Mouse (Mus musculus): Measurements from ENCODE around the gene Uqcr11. TPM values are rescaled to one million over a fixed set of nuclear protein-coding genes. Genes with fewer than 3 reads are reported as not detected.
A peak's percentile ranks its signal among the peaks of the same experiment; 100 is the strongest.

Uqcr11 gene
- polyA plus RNA-seq, 1 experiment from 2014 or later = 629 TPM

DNA sequence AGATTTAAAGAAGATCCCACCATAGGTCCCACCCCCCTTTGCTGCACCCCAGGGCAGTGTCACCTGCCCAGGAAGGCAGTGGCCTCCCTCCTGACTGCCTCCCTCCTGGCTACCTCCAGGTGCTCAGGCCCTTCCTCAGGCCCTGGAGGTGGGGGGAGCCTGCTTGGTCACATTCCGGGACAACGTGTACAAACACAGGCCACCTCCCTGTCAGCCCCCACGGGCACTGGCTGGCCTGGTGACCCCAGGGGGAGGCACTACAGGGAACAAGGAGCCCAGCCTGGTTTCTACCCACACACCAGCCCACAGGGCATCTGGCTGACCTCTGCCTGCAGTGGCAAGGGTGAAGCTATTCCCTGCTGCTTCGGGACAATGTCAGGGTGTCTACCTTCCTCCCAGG, 31.3 kb upstream of the Uqcr11 start:
- Histone ChIP-seq H3K4me3 (0 out of 2 replicates have a peak overlapping the region, but pooled peaks have one; percentile 2), H3K27me3 (replicated peaks; ENCODE audit: low read depth, poor library complexity, severe bottlenecking) (peaks cover 7% of the 10 kb centered on the region), H3K27ac (replicated peaks) (no peak overlapping the region), H3K36me3 (replicated peaks) (no peaks in the 10 kb centered on the region), H3K9me3 (no peaks in the 10 kb centered on the region), H3K4me1 (peaks cover 21% of the 10 kb centered on the region)
- 61% methylated on average over 4 of the region's 4 CpGs for WGBS
- DNase-seq (ENCODE audit: low spot score) = no peak

- H3K27ac ChIP-seq (replicated peaks) = peak overlapping the region; percentile 59; the same call in 1 of the 2 replicates
- H3K4me3 ChIP-seq = no peak overlapping the region
- no peaks in the 10 kb centered on the region for H3K9me3 ChIP-seq
- peaks cover 33% of the 10 kb centered on the region for H3K4me1 ChIP-seq
- WGBS = 9% methylated on average over 9 of the region's 9 CpGs
- no peak for DNase-seq (ENCODE audit: low spot score)
- peaks cover 6% of the 10 kb centered on the region for H3K27me3 ChIP-seq (replicated peaks; ENCODE audit: low read depth, poor library complexity, severe bottlenecking)
- H3K36me3 ChIP-seq (replicated peaks) = peaks cover under 1% of the 10 kb centered on the region
Measured at GRCm38 (mm10) chr10:80436276-80436675, 29.6 kb upstream of the Uqcr11 start.

GRCm38 (mm10) chr10:80435764-80436163, 29.1 kb upstream of the Uqcr11 start:
- peaks cover 6% of the 10 kb centered on the region for H3K27me3 ChIP-seq (replicated peaks; ENCODE audit: low read depth, poor library complexity, severe bottlenecking)
- H3K9me3 ChIP-seq = no peaks in the 10 kb centered on the region
- H3K4me1 ChIP-seq = peaks cover 38% of the 10 kb centered on the region
- H3K4me3 ChIP-seq = peak overlapping the region; percentile 27; the same call in 1 of the 2 replicates
- peak overlapping the region; percentile 59 for H3K27ac ChIP-seq (replicated peaks)
- no peak for DNase-seq (ENCODE audit: low spot score)
- WGBS = 42% methylated on average over 7 of the region's 7 CpGs
- peaks cover 6% of the 10 kb centered on the region for H3K36me3 ChIP-seq (replicated peaks)

DNA sequence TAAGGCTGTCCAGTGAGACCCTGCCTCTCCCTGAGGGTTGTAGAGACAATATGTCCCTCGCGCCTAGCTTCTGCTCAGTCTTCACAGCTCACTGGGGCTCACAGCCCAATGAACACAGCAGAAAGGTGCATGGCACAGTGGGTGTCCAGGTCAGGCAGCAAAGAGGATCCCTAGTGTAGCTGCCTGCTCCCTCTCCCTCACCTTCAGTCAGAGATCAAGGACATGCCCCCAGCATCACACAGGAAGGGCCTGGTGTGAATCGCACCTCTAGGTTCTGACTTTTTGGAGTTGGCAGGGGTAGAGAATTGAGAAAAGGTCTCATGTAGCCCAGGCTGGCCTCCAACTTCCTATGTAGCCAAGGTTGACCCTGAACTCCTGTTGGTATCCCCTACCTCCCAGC, 28.2 kb upstream of the Uqcr11 start:
- no peaks in the 10 kb centered on the region for H3K9me3 ChIP-seq
- peaks cover 15% of the 10 kb centered on the region for H3K36me3 ChIP-seq (replicated peaks)
- peak overlapping the region; percentile 97; the same call in 1 of the 2 replicates for H3K4me3 ChIP-seq
- DNase-seq (ENCODE audit: low spot score) = no peak
- H3K27ac ChIP-seq (replicated peaks) = peak overlapping the region; percentile 100
- H3K27me3 ChIP-seq (replicated peaks; ENCODE audit: low read depth, poor library complexity, severe bottlenecking) = peaks cover 6% of the 10 kb centered on the region
- H3K4me1 ChIP-seq = peaks cover 47% of the 10 kb centered on the region
- WGBS = 70% methylated on average over 3 of the region's 3 CpGs

DNA sequence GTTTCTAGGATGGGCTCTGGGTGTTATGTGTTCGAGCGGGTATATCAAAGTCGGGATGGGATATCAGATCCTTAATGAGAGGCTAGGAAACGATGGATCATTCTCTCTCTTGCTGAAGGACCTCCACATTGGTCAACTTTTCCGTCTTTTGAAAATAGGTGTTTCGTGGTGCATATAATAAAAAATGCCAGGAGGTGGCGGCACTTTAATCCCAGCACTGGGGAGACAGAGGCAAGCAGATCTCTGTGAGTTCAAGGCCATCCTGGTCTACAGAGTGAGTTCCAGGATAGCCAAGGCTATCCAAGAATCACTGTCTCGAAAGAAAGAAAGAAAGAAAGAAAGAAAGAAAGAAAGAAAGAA, 27.6 kb upstream of the Uqcr11 start:
- 16% methylated on average over 8 of the region's 8 CpGs for WGBS
- peak overlapping the region; percentile 97 for H3K4me3 ChIP-seq
- H3K9me3 ChIP-seq = no peaks in the 10 kb centered on the region
- H3K27ac ChIP-seq (replicated peaks) = peak overlapping the region; percentile 100
- H3K27me3 ChIP-seq (replicated peaks; ENCODE audit: low read depth, poor library complexity, severe bottlenecking) = peaks cover 6% of the 10 kb centered on the region
- peaks cover 51% of the 10 kb centered on the region for H3K4me1 ChIP-seq
- no peak for DNase-seq (ENCODE audit: low spot score)
- peaks cover 22% of the 10 kb centered on the region for H3K36me3 ChIP-seq (replicated peaks)

- DNase-seq (ENCODE audit: low spot score) = peak; percentile 96
- Histone ChIP-seq H3K9me3 (no peaks in the 10 kb centered on the region), H3K36me3 (replicated peaks) (peaks cover 27% of the 10 kb centered on the region), H3K4me3 (peak within 1 kb of the TSS; percentile 97), H3K4me1 (peaks cover 51% of the 10 kb centered on the region), H3K27me3 (replicated peaks; ENCODE audit: low read depth, poor library complexity, severe bottlenecking) (peaks cover 6% of the 10 kb centered on the region), H3K27ac (replicated peaks) (peak within 1 kb of the TSS; percentile 100)
- under 1% methylated on average over 61 of the region's 61 CpGs for WGBS
Measured at GRCm38 (mm10) chr10:80433513-80434232, 27.0 kb upstream of the Uqcr11 start, which contains the start of gene Tcf3. Gene Tcf3 (minus strand): TSS chr10:80433647.

- H3K4me3 ChIP-seq = peak overlapping the region; percentile 97
- peaks cover 49% of the 10 kb centered on the region for H3K4me1 ChIP-seq
- H3K27ac ChIP-seq (replicated peaks) = peak overlapping the region; percentile 100
- WGBS = under 1% methylated on average over 60 of the region's 60 CpGs
- H3K9me3 ChIP-seq = no peaks in the 10 kb centered on the region
- H3K36me3 ChIP-seq (replicated peaks) = peaks cover 33% of the 10 kb centered on the region
- peaks cover 6% of the 10 kb centered on the region for H3K27me3 ChIP-seq (replicated peaks; ENCODE audit: low read depth, poor library complexity, severe bottlenecking)
- peak; percentile 81 for DNase-seq (ENCODE audit: low spot score)
Measured at GRCm38 (mm10) chr10:80432936-80433512, 26.4 kb upstream of the Uqcr11 start.

DNA sequence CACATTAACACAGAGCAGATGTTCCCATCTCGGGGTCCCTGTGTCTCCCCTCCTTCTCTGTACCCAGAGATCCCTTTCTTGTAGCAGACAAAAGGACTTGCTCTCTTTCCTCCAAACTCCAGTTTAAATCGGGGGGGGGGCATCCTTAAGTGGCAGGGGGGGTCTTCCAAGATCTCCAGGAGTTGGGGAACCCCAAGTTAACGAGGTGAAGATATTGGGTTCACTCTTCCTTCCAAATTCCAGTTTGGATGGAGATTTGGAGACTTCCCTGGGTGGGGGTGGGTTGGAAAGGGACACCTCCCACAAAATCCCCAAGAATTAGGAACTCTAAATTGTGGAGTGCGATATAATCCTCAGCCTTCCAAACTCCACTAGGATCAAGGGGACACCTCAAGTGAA, 25.8 kb upstream of the Uqcr11 start:
- peaks cover 40% of the 10 kb centered on the region for H3K36me3 ChIP-seq (replicated peaks)
- H3K4me1 ChIP-seq = peaks cover 45% of the 10 kb centered on the region
- H3K27ac ChIP-seq (replicated peaks) = peak overlapping the region; percentile 100
- no peak for DNase-seq (ENCODE audit: low spot score)
- no peaks in the 10 kb centered on the region for H3K9me3 ChIP-seq
- WGBS = 2% methylated on average over 4 of the region's 4 CpGs
- H3K27me3 ChIP-seq (replicated peaks; ENCODE audit: low read depth, poor library complexity, severe bottlenecking) = peaks cover 6% of the 10 kb centered on the region
- H3K4me3 ChIP-seq = peak overlapping the region; percentile 97

- no peak for DNase-seq (ENCODE audit: low spot score)
- WGBS = 29% methylated on average over 16 of the region's 16 CpGs
- H3K36me3 ChIP-seq (replicated peaks) = peaks cover 46% of the 10 kb centered on the region
Measured at GRCm38 (mm10) chr10:80431570-80432386, 25.1 kb upstream of the Uqcr11 start.

DNA sequence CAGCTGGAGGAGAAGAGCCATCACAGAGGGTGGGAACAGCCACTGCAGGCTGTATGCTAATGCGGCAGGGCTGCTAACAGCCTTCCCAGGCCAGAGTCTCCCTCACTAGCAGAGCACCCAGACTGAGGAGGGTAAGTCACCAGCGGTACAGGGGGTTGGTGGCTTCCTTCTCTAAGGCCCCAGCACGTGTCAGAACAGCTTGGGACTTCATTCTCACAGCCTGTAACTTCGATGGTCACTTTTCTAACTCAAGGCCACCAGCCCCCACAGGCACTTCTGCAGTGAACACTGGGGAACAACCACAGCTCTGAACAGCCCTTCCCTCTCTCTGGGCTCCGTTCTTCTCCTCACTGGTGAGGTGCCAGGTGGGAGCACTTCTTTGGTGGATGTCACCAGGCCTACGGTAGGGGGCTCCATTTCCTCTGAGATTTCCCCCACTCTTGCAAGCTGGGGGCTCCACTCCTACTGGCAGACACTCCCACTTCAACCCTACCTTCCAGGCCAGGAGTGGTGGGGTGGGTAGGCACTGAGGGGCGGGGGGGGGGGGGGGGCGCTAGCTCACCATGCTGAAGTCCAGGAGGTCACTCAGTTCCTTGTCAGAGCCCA, 23.8 kb upstream of the Uqcr11 start:
- Histone ChIP-seq H3K4me3 (peak overlapping the region; percentile 97), H3K27me3 (replicated peaks; ENCODE audit: low read depth, poor library complexity, severe bottlenecking) (no peaks in the 10 kb centered on the region), H3K36me3 (replicated peaks) (peaks cover 59% of the 10 kb centered on the region), H3K9me3 (peaks cover 5% of the 10 kb centered on the region; the same call in 1 of the 2 replicates), H3K27ac (replicated peaks) (no peak overlapping the region), H3K4me1 (peaks cover 34% of the 10 kb centered on the region)
- WGBS = 74% methylated on average over 8 of the region's 8 CpGs
- DNase-seq (ENCODE audit: low spot score) = no peak

More at GRCm38 (mm10) chr10:80431570-80432386, 25.1 kb upstream of the Uqcr11 start:
- Histone ChIP-seq H3K27me3 (replicated peaks; ENCODE audit: low read depth, poor library complexity, severe bottlenecking) (peaks cover 6% of the 10 kb centered on the region; the same call in 1 of the 2 replicates), H3K27ac (replicated peaks) (peak overlapping the region; percentile 100), H3K4me1 (peaks cover 45% of the 10 kb centered on the region), H3K9me3 (no peaks in the 10 kb centered on the region), H3K4me3 (peak overlapping the region; percentile 97)

DNA sequence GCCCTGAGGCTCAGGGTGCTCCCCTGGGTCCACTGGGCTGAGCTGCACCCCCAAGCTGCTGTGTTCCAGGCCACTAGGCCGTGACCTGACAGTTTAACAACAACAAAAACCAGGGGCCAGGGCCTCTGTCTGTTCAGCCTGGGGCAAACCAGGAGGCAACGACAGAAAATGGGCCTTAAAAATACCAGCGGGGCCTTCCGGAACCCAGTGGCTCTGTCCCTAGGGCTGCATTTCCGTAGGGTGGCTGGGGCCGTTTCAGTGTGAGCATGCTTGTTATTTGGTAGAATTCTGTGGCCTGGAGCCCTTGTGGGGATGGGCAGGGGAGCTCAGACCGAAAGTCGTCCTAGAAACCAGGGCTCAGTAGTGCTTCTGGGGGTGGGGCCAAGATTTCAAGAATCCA, 23.2 kb upstream of the Uqcr11 start:
- peak overlapping the region; percentile 23; the same call in 1 of the 2 replicates for H3K4me3 ChIP-seq
- WGBS = 86% methylated on average over 8 of the region's 8 CpGs
- no peak for DNase-seq (ENCODE audit: low spot score)
- no peak overlapping the region for H3K27ac ChIP-seq (replicated peaks)
- H3K4me1 ChIP-seq = peaks cover 33% of the 10 kb centered on the region
- no peaks in the 10 kb centered on the region for H3K27me3 ChIP-seq (replicated peaks; ENCODE audit: low read depth, poor library complexity, severe bottlenecking)
- peaks cover 10% of the 10 kb centered on the region; the same call in 1 of the 2 replicates for H3K9me3 ChIP-seq
- peaks cover 66% of the 10 kb centered on the region for H3K36me3 ChIP-seq (replicated peaks)

DNA sequence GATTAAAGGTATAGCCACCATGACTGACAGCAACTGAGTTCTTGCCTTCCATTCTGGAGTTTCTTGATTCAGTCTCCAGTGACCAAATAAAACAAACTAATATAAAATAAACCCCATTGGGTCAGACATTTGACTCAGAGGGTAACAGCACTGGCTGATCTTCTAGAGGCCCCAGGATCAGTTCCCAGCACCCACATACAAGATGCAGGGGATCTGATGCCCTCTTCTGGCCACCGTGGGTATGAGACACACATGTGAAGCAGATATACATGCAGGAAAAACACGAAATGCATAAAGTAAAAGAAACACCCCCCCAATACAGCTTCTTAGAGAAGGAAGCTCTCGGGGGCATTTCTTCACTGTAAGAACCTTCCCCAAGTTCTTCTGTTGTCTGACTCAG, 18.4 kb upstream of the Uqcr11 start:
- Histone ChIP-seq H3K9me3 (peaks cover 10% of the 10 kb centered on the region; the same call in 1 of the 2 replicates), H3K4me1 (peaks cover 11% of the 10 kb centered on the region), H3K4me3 (peak overlapping the region; percentile 8; the same call in 1 of the 2 replicates), H3K27me3 (replicated peaks; ENCODE audit: low read depth, poor library complexity, severe bottlenecking) (no peaks in the 10 kb centered on the region), H3K36me3 (replicated peaks) (peaks cover 100% of the 10 kb centered on the region), H3K27ac (replicated peaks) (no peak overlapping the region)
- no peak for DNase-seq (ENCODE audit: low spot score)
- WGBS = 90% methylated on average over 3 of the region's 3 CpGs

Data from embryonic facial prominence, embryonic 10.5 days (tissue).